Mouse (Mus musculus) testis, adult 2 months (tissue): Measurements from ENCODE around the gene Zbtb38.

Experiments used
- CTCF ChIP-seq: fragments of 200-500 bp; IDR thresholded peaks from 2 replicates; pipeline ENCODE4 v1.5.1; 2012; ENCODE audit warnings: low read depth, mild to moderate bottlenecking, inconsistent platforms, low read length, moderate library complexity; ENCODE audit not compliant: control insufficient read depth, insufficient read depth, insufficient replicate concordance
- POLR2A ChIP-seq: fragments of 200-500 bp; IDR thresholded peaks from 2 replicates; pipeline ENCODE4 v1.6.1; 2012; ENCODE audit warnings: low read depth, mild to moderate bottlenecking, inconsistent platforms, low read length, moderate library complexity; ENCODE audit not compliant: control insufficient read depth

DNA sequence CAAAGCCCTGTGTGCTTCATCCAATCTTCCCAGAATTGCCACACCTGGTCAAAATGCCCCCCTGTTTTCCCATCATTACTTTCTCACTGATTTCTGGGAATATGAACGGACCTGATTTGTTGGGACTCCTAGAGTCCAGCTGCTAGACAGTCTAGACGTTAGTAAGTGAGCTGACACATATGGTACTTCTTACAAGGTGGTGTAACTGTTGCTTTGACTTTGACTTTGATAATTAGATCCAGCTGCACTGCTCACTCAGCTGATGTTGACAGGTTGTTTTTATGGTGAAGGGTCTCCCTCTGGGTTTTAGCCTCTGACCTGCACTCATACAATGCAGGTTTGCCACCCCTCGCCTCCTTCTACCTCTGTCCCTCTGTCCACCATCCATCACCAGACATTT, 17.8 kb upstream of the Zbtb38 start:
- no peak for TF ChIP-seq CTCF
- TF ChIP-seq POLR2A = no peak
